Mouse (Mus musculus) ovary, adult 18-20 months (tissue): ENCODE data around the gene Phc3.

ENCODE experiments used
- DNase-seq: peaks from one replicate; pipeline ENCODE4 v3.0.0; 2022; ENCODE audit warnings: low spot score, mixed read lengths

Phc3 gene

DNA sequence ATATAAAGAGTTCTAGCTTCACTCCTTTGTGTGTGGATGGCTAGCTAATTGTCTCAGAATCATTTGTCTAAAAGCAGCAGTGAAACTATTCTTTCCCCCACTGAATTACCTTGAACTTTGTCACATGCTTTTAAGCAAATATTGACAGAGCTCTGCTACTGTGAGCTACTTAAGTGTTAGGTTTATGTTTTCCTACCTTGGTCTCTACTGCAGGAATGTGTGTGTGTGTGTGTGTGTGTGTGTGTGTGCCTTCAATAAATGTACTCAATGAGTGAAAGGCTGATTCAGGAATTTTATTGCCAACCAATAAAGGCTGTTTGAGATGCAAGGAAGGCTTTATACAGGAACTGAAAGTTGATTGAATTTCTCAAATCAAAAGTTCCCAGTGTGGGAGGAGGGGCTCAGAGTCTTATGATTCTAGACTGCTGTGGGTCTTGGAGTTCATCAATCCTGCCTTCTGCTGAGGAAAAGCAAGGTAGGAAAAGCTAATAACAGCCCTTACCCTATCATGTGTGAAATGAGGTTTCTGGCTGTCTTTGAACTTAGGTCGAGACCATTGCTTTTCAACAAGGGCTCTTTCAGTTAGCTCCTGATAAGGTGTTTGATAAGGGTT, 7.9 kb upstream of the Phc3 start:
- no peak for DNase-seq

DNA sequence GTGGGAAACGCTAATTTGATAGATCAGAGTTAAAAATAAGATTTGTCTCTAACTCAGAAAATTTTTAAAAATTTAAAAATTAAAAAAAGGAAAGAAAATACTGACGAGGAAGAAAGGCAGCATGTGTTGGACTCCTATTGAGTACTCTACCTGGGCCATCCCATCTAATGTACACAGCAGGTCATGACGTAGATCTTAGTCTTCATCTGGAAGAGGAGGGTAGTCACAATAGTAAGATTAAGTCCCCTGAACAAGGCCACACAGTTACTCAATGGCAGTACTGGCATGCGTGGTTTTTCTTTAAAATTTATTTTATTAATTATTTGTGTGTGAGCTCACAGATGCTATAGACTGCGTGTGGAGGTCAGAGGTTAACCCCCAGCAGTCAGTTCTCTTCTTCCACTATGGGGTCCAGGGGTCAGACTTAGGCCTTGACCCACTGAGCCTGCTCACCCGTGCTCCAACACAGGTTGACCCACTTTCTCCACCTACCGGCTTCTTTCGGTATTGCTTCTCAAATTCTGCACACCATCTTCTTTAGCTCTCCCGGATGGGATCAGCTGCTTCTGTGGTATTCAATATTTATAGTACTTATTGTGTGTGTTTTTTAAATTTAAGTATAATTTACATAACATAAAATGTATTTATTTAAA, 6.0 kb upstream of the Phc3 start:
- no peak for DNase-seq

DNA sequence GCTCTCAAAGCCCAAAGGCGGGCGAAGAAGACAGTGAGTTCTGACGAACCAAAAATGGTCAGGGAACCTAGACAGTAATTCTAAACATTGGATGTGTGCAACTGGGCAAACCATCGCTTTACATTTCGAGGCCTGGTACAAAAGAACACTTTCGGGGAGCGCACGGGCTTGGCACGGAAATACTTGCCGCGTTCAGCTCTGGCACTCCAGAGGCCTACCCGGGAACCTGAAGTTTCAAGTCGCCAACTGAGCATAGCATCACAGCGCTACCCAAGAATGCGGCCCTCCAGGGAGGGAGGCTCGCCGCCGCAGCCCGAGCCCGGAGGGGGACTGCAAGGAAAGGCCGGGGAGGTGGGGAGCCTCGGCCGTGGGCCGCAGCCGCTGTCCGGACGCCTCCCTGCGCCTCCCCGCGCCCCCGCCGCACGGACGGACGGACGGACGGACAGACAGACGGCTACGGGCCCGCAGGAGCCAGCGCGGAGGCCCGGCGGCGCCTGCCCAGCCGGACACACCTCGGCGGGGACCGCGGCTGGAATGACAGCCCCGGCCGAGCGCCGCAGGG, 603 bp downstream of the Phc3 start:
- no peak for DNase-seq

DNA sequence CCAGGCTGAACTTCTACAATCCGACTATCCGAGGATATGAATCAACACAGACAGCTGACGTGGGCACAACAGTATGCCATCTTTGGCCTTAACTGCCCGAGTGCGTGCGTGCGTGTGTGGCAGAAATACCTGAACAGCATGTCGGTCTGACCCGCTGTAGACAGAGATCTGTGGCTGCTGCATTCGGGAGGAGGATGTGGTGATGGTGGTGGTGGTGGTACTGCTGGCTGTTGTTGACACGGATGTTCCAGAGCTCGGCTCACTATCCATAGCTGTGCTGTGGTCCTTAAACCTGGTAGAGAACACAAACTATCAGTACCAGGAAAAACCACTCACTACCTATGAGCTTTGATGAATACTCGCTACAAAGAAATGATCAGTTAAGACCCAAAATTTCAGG, 3.6 kb downstream of the Phc3 start:
- no peak for DNase-seq

DNA sequence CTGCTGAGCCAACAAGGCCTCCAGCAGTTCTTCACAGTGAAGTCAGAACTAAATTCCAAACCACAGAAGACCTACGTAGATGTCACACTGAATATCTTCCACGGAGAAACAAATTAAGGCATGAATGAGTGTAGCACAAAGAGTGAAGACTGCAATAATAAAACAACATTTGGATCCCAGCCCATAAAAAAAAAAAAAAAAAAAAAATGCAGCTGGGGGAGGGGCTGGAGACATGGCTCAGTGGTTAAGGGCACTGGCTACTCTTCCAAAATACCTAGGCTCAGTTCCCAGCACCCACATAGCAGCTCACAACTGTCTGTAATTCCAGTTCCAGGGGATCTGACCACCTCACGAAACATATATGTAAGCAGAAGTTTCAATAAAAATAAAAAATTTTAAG, 5.0 kb downstream of the Phc3 start:
- no peak for DNase-seq

DNA sequence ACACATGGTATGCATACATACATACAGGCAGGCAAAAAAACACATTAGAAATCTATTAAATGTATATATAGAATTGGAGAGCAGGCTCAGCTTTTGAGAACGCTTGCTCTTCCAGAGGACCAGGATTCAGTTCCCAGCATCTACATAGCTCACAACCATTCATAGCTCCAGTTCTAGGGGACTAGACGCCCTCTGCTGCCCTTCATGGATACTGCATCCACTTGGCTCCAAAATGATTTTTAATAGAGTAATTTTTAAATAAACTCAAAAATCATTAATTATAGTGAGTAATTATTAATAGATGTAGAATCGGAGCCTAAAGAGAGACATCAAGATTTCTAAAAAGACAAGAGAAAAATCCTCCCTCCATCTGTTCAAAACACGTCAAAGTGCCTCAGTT, 6.1 kb downstream of the Phc3 start:
- no peak for DNase-seq

DNA sequence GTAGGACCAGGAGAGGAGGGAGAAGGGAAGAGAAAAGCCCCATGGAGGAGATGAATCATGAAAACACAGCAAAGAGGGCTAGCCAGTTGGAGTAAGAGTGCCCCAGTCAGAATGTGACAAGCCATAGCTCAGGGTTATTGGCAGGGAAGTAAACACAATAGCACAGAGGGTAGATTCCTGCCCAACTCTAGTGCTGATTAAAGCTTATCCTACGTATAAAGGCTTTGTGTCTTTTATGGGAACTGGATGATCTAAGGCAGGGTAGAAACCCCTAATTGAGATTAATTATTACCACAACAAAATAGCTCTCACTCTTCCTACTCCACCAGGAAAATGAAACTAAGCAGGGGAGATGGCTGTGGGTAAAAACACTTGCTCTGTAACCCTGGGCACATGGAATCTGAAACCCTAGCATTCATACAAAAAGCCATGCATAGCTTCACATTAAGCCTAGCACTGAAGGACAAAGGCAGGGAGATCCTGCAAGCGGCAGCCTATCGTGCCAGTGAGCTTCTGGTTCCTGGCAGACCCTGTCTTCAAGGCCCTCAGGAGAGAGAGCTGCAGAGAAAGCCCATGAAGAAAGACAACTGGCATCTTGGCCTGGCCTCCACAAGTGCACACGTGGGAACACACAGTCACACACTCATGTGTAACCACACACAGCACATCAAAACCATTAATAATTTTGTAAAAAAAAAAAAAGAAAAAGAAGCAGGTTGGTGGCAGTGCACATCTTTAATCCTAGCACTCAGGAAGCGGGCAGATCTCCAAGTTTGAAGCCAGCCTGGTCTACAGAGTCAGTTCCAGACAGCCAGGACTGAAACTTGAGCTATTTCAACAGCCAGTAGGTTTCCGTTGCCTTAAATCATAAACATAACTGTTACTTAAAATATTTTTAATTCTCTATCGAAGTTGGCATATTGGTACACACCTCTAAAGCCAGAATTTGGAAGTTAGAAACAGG, 9.1 kb downstream of the Phc3 start:
- DNase-seq, result no peak

DNA sequence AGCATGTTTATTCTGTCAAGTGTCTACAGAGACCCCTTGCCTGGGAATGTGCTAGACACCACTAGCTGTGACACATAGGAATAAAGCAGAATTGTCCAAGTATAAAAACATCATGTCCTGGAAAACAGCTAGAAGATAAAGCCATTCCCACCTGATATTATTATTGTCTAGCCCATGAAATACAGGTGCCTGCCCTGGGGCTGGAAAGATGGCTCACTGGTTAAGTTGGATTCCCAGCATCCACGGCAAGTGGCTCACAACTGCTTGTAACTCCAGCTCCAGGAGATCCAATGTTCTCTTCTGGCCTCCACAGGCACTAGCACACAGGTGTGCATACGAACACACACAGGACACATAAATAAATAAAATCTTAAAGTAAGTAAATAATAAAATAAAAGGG, 10.5 kb downstream of the Phc3 start:
- no peak for DNase-seq

DNA sequence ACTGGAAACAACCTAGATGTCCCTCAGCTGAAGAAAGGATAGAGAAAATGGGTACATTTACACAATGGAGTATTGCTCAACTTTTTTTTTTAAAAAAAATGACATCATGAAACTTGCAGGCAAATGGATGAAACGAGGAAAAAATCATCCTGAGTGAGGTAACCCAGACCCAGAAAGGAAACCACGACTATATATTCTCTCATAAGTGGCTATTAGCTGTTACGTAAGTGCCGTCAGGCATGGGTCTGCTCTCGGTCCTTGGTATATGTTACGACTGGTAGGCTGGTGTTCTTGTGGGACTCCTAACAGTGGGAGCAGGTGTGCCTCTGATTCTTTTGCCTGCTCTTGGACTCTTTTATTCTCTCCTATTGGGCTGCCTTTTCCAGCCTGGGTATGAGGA, 12.9 kb downstream of the Phc3 start:
- DNase-seq, result no peak

DNA sequence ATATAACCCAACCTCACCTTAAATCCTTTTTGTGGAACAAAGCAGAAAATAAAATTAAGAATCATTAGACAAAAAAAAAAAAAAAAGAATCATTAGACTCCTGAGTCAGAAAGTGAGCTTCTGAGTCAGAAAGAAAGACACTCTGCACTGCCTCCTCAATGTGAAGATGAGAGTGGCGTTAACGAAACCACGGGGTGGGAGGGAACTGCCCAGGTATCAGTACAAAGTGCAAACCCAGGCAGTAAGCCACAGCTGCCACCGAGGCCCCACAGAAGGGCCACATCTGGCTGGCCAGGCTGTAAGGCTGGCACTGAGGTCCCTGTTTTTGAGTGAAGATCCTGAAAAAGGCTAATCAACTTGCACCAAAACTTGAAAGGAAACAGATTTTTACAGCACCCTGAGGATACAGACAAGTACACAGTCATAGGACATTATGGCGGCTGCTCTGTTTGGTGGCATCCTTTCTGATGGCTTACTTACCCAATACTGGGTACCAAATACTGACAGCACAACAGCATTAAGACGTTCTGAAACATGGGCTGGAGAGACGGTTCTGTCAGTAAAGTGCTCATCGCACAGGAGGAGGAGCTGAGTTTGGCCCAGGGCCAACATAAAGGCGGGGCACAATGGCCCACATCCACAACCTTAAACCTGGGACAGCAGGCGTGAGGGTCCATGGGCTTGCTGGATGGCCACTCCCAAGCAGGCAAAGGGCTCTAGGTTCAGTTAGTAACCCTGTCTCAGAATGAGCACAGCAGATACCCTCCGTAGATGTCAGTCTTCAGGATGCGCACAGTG, 16.7 kb downstream of the Phc3 start:
- no peak for DNase-seq

DNA sequence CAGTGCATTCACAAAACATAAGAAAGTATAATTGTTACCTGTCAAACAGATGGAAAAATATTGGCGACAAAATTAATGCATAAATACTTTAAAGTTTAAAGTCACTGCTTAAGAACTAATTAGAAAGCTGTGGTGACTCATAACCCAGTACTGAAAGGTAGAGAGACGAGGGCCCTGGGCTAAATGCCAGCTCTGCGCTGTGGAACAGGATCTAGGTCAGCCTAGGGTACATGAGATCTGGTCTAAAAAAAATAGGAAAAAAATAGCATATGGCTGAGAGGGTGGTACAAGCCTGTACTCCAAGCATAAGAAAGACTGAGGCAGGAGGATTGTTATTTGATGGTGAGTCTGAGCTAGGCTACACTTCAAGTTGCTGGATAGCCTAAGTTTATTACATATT, 17.6 kb downstream of the Phc3 start:
- DNase-seq, result no peak

DNA sequence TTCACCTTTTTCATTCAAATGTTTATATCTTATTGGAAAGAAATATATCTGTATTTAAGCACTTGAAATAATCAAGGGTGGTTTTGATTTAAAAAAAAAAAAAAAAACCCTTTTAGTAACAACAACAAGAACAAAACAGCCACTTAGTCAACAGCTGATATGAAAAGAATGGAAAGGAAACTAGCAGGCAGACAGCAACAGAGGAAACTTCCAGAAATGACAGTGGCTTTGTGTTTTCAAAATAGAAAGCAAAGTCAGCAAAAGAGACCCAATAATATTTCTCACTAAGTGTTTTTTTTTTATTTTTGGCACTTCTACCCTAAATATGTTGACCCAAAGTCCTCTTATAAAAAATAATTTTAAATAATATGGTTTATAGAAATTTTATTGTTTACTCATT, 34.8 kb downstream of the Phc3 start:
- DNase-seq, result no peak

DNA sequence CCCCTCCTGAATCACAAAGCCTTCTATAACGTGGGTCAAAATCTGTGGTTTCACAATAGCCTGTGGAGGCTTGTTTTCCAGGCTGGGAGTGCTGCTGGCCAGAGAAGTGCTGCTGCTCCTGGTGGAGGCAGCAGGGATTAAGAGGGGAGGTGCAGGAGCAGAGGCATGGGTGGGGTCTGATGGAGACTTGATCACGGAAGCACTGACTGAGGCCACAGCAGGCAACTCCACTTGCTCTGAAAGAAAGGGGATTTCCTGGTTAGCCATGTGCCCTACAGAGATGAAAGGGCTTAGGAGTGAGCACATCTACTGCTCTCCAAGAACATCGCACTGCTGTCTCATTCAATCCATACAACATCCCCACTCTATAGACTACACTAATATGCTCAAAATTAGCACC, 39.4 kb downstream of the Phc3 start:
- DNase-seq, result no peak

DNA sequence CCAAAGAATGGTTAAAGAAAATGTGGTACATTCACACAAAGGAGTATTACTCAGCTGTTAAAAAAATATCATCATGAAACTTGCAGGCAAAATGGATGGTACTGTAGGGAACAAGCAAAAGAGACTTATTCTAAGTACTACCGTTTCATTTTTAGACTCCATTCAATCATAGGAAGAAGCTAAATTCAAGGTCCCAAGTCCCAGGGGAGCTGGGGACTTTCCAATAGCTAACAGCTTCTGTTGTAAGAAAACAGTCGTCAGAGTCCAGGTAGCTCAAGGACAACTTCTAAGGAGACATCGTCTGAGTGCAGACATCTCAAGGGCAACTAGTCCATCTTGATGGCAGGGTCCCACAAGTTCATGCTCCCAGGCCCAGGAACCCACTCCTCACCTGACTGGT, 41.6 kb downstream of the Phc3 start:
- DNase-seq, result no peak

DNA sequence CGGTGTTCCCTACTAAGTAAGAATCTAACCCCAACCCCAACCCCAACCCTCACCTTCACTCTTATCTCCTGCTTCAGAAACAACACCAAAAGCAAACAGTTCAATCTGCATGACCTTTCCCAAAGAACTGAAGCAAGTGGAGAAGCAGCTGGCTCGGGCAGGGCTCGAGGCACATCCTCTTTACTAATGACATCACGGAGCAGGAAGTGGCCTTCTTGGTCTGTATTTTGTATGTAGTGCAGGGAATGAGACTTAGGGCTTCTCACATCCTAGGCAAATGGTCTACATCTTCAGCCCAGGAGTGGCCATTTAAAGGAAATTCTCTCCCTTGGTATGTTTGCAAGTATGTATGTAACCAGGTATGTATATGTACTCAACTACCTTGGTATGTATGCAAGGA, 52.1 kb downstream of the Phc3 start:
- no peak for DNase-seq

DNA sequence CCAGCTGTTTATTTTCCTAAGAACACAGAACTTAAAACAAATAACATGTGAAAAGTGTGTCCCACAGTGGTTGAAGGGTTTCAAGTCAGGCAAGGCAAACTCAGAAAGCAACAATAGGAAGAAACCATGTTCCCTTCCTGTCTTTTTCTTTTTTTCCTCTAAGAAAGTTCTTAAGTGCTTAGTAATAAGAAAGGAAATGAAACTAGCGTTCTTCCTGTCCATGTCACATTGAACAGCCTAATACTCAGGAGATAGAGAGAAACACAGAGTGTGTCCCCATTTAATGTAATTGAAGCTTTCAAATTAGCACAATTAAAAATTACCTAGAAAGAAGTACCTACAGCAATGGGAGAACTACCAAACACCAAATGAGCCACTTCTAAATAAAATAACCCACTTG, 64.6 kb downstream of the Phc3 start:
- no peak for DNase-seq

DNA sequence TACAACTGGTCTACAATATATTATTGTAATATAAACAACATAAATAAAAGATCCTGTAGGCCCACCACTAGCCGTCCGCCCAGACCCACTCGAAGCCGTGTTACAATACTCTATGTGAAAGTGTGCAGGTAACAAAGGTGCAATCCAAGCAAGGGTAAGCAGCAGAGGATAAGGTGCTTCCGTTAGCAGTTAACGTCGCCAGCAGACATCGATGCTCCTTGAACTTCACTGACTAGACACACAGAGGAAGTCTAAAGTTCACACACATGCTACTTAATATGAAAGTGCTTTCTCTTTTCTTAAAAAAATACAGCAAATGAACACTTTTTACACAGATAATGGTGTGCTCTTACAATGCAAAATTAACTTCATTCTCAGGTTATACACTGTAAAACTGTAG, 69.8 kb downstream of the Phc3 start:
- no peak for DNase-seq

DNA sequence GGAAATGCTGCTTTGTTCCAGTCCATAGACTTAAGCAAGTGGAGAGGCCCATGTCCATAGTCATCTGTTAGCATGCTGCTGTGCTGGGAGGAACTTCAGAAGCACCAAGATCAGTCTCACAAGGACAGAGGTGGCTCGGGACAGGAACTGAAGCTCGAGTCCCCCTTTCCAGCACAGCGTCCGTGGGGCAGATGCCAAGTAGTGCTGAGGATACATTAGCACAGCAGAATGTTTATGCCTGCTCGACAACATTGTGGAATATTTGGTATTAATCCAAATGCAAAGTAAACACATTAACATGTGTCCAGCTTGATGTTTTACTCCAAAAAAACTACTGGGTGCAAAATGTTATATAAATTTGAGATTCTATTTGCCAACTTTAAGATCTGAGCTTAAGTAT, 72.5 kb downstream of the Phc3 start:
- no peak for DNase-seq

DNA sequence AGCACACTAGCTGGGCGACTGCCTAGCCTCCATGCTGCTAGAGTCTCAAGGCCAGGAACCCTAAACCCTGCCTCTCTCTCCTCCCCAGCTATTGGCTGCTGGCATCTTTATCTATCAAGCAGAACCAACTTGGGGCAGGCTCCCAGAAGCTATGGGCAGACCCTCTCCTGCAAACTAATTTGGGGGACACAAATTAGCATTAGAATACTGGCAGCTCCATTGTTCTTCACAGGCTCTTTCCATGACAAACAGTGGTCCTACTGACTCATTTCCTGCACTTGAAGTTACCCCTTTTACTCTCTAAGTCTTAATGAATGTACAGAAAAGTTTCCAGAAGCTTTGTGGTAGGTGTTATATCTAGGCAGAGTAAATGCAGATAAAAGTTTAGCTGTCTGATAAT, 80.2 kb downstream of the Phc3 start:
- no peak for DNase-seq

DNA sequence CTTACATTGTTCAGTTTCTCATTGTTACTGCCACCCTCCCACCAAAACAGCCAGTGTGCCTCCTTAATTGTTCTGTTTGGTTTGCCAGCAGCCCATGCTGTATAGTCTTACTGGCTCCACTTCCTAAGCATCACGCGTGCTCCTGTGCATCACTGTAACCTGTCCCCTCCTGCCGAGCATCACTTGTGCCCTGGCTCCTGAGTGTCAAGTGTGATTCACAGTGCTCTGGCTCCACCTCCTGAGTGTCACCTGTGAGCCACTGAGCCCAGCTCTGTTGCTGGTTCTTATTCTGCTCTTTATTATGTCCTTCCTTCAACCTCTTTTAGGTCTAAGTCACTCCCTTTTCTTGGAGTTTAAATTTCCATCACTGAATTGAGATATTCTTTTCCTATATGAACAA, 81.8 kb downstream of the Phc3 start:
- no peak for DNase-seq

DNA sequence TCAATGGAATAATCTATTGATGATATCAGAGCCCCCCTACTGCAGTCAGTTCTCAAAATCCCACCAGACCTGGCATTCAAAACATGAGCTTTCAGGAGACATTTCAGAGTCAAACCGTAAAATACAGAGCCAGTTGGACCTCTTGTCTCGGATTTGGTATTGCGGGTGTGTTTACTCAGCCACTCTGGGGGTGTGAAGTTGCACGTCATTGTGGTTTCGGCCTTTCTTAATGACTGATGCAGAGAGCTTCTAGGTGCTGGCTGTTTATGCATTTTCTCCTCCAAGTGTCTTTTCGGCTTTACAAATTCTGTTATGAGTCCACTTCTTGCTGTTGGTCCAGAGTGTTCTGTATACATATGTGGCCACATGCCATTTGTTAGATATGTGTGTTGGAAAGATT, 92.5 kb downstream of the Phc3 start:
- DNase-seq, result no peak

DNA sequence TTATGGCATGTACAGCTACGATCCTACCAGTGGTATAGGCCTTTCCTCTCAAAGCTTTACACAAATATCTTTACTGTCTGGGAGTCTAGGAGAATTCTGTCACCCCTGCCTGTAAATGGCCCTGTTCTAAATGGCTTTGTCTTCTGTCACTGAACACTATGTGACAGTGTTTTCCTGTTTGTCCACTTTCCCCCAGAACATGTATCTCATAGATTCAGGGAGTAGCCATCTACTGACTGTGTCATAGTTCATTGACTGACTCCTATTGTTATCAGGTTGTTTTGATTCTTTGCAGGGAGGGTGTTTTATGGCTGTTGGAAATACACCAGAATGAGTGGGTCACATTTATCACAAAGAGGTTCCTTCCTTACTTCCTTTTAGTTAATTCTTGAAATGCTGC, 99.2 kb downstream of the Phc3 start:
- DNase-seq, result no peak
